Mouse (Mus musculus): ENCODE data around the gene Grb10. TPM values are rescaled to one million over a fixed set of nuclear protein-coding genes. Genes with fewer than 3 reads are reported as not detected.

The Grb10 gene
- total RNA-seq, 1 experiment from 2014 or later, result not detected

DNA sequence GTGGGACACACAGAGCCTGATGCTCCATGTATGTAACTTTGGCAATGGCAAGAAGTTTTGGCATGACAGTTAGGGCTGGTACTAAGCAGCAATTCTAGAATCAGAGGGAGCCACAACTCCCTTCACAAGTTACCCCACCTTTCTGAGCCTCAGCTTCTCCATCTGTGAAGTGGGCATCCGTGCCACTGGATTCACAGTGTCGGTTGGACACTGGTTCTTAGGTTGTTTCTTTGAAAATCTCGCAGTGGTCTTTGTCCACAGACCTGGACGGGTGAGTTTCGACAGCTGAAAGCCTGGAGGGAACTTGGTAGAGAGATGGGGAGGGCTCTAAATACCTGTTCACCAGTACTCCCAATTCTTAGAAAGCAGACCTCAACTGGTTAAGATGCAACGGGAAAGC is 83.9 kb downstream of the Grb10 start:
- ATAC-seq (ENCODE audit: extremely low read depth, insufficient number of reproducible peaks, low FRiP score, poor library complexity, severe bottlenecking), result no peak

DNA sequence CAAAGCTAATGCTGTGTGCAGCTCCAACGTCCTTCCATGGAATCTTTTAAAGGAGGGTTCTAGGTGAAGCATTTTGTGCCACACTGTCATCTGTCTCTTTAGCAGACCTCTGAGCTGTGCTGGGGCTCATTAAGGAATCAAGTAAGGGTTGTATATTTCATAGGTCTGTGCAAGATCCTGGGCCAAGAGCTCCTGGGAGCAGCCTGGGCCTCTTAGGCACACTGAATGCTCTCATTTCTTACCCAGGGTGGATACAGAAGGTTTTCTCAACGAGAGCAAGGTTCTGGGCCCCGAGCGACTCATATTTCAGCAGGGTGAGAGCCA is 84.4 kb downstream of the Grb10 start:
- ATAC-seq (ENCODE audit: extremely low read depth, insufficient number of reproducible peaks, low FRiP score, poor library complexity, severe bottlenecking), result no peak

DNA sequence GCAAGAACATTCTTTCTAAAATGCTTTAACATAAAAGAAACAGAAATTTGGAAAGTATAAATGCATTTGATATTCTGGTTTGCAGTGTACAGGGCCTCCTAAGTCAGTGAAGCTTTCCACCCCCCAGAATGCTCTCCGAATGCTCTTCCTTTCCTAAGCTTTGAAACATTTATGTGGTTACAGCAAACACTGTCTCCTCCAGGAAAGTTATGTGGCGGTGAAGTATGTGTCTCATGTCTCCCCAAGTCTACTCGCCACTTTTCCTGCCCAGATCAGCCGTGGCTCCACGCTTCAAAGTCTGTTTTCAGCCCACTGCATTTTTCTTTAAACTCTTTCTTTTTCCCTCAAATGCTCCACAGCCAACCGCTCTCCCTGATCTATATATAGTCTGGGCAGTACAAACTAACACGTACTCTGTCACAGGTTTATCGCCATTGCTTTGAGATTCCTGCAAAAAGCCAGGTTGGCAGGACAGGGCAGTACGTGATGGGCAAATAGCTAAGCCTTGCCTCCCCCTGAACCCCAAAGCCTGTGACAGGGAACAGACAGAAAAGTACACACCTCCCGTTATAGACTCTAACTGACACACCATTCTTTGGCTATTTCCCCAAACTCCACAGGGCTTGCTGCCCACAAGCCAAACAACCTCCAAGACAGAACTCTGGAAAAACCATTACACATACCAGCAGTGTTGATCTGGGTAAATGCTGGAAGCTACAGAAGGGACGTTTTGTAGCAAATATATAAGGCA is 84.9 kb downstream of the Grb10 start:
- no peak for ATAC-seq (ENCODE audit: extremely low read depth, insufficient number of reproducible peaks, low FRiP score, poor library complexity, severe bottlenecking)

DNA sequence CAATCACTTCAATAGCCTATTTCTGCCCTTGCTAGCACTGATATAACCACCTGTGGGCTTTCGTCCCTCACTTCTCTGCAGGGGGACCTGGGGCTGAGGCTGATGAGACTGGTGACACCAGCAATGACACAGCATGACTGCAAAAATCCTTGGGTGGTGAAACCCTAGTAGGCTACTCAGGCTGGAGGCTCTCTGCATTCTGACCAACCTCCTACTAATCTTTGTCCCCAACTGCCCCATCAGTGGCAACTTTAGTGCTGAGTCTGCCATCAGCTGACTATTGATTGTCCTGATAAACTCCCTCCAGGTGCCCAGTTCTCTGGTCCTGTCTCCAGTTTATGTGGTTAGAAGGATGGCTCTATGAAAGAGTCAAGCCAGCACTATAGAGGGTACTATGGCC is 85.9 kb downstream of the Grb10 start:
- no peak for ATAC-seq (ENCODE audit: extremely low read depth, insufficient number of reproducible peaks, low FRiP score, poor library complexity, severe bottlenecking)

DNA sequence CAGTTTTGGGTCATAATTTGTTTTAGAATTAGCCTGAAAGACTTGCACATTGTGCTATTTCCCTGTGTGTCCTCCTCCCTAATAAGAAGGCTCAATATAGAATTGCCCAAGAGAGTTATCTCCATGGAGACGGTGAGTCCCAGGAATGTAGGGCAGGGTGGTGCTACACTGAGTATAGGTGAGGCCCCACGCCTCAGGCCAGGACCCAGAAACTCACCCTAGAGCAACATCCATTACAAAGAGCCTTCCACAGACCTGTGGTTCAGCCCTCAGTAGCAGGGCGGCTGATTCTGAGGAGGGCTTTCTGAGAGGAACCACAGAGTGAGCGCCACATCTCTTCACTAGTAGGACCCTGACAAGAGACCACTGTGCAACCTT is 89.5 kb downstream of the Grb10 start:
- no peak for ATAC-seq (ENCODE audit: extremely low read depth, insufficient number of reproducible peaks, low FRiP score, poor library complexity, severe bottlenecking)

DNA sequence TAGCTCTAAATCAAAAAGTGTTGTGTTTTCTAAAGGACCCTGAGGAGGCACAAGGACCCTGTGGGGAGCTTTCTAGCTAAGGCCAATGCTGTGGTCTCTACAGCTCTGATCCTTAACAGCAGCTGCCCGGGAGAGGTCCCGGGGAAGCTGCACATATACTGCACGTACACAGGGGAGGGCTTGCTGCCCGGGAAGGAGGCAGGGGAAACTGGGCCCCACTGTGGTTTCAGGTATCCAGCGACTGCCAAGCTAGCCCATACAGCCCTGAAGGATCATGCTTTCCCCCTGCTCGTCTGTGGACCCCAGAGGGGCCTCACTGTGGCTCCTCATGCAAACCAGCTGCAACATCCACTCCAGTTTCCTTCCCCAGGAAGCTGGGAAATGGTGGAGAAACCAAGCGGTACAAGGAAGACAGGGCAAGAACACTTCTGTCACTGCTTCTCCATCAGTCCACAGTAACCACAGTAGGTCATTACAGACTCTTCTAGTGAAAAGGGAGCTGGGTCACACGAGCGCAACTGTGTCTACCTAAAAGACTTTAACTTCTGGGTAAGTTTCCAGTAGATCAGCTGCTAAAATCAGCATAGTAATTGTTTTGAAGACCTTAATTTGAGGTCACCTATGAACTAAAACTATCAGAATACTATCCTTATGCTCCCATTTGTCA is 90.0 kb downstream of the Grb10 start:
- no peak for ATAC-seq (ENCODE audit: extremely low read depth, insufficient number of reproducible peaks, low FRiP score, poor library complexity, severe bottlenecking)

DNA sequence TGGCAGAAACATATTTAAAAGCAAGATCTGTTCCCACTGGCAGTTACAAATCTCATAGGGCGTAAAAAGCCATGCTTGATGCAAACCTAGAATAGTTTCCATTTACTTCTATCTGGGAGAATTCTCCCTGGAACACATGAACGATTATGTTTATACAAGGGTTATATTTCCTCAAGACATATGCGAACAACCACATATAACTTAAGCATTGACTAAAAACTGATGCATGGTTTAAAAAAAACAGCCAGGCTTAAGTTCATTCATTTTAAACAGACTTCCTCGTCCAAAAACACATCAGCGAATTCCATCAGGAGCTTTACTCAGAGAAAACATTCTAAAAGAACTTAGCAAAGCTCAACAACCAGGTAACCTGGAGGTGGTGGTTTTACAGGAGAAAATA is 90.6 kb downstream of the Grb10 start:
- no peak for ATAC-seq (ENCODE audit: extremely low read depth, insufficient number of reproducible peaks, low FRiP score, poor library complexity, severe bottlenecking)

DNA sequence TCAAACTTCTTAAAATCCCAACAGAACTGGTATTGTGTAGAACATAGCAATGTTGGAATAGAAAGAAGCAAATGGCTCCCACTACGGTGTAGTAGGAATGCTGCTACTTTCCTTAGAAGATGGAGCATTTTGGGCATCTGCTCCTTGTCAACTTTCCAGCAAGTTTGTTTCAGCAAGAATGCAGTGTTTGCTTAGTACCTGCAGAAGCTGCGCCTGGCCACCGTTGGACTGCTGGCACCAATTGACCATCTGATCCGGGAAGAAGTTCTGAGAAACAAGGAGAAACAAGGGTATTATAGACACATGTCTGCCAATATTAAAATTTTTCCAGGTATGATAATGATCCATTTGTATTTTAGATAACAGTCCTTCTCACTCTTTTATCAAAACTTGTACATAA is 92.7 kb downstream of the Grb10 start:
- no peak for ATAC-seq (ENCODE audit: extremely low read depth, insufficient number of reproducible peaks, low FRiP score, poor library complexity, severe bottlenecking)

DNA sequence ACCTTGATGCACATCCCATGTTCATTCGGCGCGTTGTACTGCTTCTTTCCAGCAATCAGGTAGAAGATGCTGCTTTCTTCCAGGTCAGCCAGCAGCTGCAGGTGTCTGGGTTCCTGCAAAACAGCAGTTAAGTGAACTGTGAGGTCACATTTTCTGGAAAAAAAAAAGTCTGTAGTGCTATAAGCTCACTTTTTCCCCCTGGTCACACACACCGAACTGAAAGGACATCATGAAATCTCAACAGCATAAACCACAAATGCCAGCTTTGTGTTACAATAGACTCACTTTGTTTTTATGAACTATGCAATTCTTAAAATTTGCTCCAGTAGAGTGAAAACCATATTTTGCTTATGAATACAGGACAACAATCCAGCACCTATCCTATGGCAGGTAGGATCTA is 93.7 kb downstream of the Grb10 start:
- ATAC-seq (ENCODE audit: extremely low read depth, insufficient number of reproducible peaks, low FRiP score, poor library complexity, severe bottlenecking), result no peak

DNA sequence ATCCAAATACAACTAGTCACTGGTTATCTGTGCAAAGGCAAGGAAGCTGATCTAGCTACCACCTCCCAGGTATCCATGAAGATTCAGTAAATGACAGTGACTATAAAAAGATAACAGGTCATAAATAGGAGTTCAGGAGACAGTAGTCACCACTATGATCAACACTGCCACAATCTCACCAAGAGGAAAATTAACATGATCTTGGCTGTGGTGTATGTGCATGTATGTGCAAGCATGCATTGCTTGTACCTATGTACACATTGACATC is 94.5 kb downstream of the Grb10 start:
- no peak for ATAC-seq (ENCODE audit: extremely low read depth, insufficient number of reproducible peaks, low FRiP score, poor library complexity, severe bottlenecking)

DNA sequence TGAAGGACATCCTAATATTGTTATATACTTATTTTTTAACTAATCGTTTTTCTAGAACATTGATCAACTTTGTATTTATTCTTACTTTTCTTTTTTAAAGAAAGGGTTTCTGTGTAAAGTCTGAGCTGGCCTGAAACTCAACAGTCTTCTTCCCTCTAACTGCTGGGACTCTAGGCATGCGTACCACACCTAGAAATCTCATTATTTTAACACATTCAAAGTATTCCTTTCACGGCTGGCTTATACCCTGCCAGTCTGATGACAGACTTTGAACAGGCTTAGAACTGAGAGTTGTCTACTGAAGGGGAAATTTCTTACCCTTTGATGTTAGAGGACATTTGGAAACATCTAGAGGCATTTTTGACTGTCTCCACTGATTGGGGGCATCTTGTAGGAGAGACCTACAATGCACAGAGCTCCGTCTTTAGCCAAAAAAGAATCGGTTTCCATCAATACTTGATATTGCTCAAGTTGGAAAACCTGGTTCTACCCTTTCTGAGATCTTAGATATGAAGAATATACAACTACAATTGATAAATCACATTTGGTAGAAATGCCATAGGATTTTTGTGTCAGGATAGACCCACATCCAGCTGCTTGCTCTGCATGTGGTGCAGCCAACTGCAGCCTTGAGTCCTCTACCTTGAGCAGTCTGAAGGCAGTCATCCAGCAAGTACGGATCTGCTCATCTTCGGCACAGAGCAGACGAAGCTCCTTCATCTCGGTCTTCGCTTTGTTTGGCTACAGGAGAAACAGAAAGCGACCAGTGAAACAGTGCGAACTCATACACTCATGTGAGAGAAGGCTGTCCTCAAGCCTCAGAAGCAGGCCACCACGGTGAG is 95.0 kb downstream of the Grb10 start:
- ATAC-seq (ENCODE audit: extremely low read depth, insufficient number of reproducible peaks, low FRiP score, poor library complexity, severe bottlenecking), result no peak

DNA sequence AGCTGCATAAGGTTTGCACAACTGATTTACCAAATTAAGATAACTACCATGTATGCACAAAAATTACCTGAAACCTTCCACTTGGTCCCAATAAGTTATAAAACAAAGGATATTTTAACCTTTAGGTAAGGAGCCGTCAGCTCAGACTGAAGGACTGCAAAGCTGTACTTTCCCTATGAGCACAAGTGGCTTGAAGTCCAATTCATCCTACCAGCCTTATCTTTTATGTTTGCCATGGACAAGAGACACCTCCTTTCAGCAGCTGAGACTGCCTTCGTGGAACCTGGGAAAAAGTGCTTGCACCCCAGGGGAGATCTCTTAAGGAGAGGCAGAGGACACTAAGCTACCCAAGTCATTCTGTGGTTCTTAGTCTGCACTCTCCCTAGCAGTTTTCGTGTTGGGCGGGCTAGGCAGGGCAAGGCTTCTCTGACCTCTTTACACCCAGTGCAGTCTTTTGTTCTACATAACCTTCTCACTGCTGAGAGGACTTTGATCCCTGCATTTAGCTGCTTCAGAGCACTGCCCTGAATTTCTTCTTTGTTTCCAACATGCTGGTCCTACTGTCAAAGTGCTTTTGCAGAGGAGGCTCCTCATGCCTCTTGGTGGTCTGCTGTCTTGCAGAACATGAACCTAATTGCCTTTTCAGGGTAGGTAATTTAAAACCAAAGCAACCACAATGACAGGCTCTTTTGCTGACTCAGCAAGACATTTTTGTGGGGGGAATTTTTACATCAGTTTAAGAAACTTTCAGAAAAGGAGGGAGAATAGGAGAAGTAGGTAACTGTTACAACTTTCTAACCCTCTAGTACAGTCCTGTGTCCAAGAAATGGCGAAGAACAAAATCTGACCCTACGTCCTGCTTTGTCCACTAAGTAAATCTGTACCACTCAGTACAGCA is 95.9 kb downstream of the Grb10 start:
- no peak for ATAC-seq (ENCODE audit: extremely low read depth, insufficient number of reproducible peaks, low FRiP score, poor library complexity, severe bottlenecking)

DNA sequence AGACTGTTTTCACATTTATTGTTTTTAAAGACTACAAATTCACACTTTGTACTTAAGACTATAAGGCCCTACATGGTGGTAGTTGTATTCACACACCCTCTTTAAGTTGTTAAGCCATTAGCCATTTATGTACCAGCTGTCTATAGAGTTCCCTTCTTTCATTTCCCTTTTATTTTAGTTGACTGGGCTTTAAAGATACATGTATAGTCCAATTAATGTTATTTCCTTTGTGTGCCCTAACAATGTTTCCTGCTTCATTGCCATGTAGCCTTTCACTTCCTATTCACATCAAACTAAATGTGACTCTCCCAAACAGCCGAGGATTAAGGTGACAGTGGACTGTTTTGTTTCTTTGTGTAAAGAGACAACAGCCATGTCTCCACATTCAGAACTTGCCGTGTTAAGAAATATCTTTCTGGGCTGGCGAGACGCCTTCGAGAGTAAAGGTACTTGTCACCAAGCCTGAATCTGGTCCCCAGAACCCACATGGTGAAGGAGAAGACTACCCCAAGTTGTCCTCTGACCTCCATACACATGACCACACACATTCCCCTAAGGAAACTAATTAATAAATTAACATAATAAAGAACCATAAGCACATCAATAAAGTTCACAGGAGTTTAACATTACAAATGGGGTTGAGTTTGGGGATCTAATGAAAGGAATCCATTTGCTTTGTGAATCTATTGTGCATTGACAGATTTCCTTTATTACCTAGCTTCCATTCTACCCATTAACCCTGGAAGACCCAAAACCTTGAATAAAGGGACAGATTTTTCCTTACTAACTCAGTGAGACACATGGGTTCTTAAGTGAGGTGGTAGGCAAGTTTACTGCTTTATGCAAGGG is 97.4 kb downstream of the Grb10 start:
- no peak for ATAC-seq (ENCODE audit: extremely low read depth, insufficient number of reproducible peaks, low FRiP score, poor library complexity, severe bottlenecking)

DNA sequence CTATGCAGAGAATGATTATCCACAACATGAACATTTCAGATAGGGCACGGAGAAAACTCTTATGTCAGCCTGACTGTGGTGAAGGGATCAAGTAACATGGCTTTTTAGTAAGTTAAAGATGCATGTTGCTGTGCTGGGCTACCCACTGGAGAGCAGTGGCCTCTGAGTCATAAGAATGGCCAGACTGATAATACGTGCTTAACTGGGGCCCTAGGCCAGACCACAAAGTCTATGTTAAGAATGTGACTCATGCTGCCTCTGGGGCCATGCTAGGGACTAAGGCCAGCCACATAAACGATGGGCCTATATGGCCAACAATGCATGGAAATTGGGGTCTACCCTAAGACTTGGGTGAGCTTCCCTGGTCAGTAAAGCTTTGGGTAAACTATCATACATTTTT is 98.9 kb downstream of the Grb10 start:
- no peak for ATAC-seq (ENCODE audit: extremely low read depth, insufficient number of reproducible peaks, low FRiP score, poor library complexity, severe bottlenecking)

DNA sequence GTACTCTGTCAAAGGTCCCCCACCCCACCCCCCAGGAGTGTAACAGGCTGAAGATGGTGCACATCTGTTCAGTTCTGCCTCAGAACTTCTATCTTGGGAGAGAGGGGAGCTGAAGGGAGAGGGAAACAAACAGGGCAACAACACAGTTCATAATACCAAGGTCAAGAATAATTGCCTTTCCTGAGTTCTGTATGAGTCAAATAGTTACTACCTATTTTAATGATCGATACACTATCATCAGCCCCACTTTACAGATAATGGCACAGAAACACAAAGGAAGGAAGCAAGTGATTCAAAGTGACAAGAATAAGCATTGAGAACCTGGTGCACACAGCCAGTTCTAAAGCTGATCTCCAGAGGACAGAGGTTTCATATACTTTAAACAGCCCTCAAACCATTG is 99.9 kb downstream of the Grb10 start:
- ATAC-seq (ENCODE audit: extremely low read depth, insufficient number of reproducible peaks, low FRiP score, poor library complexity, severe bottlenecking), result no peak

DNA sequence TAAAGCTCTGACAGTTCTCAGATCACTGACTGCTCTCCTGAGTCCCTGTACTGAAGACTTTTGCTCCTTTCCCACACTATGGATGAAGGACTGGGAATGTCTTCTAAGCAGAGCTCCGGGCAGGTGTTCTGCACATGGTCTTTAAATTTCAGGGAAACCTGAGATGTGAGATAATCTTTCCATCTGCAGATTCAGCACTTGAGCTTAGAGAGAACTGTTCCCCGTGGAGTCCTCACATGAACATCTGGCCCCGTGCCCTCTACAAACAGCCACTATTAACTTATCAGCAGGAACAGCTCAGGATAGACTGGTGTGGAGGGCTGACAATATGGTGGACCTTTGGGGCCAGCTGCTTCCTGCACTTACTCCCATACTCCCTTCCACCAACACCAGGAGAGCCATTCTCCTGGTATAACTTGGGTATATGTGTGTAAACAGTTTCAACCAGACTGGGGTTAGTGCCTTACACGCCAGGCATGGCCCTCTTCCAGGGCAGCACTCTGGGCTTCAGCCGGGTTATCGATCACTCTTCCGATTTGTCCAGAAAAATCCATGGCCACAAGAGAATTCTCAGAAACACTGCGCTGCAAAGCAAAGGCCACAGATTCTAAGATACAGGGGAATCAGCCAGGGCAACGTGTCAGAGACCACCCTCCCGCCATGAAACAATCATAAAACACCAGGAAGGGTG is 101.0 kb downstream of the Grb10 start:
- ATAC-seq (ENCODE audit: extremely low read depth, insufficient number of reproducible peaks, low FRiP score, poor library complexity, severe bottlenecking), result no peak

DNA sequence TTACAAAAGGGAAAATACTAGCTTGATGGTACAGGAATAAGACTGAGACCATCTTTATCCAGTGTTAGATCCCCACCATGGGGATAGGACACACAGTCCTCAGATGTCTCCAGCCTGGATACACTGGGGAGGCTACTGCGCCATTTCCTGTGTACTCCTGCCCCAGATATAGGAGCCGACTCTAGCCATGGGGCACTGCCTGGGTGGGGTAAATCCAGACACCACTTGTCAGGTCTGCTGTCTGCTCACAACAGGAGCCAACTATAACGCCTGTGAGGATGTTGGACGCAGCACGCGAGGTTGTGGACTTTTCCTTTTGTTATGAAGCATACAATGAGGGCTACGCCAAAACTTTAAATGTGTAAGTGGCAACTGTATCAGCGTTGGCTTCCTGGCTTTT is 103.7 kb downstream of the Grb10 start:
- no peak for ATAC-seq (ENCODE audit: extremely low read depth, insufficient number of reproducible peaks, low FRiP score, poor library complexity, severe bottlenecking)

Data from neutrophil, adult 5-6 weeks (primary cell).